Mouse (Mus musculus) liver, embryonic 12.5 days (tissue): ENCODE results near the gene Ppp2r1b. TPM values are rescaled to one million over a fixed set of nuclear protein-coding genes. Genes with fewer than 3 reads are reported as not detected.

Experiments
- ATAC-seq: fragments of 200-750 bp; cut with Nextera tagmentation; 2 replicates; pipeline ENCODE4 v1.8.0; 2017; ENCODE audit warnings: moderate number of reproducible peaks, mild to moderate bottlenecking, moderate library complexity
- H3K27ac ChIP-seq: fragments of 300-500 bp; sonication (generic); 2 replicates; pipeline ENCODE4 v1.5.1; 2016; ENCODE audit warnings: mild to moderate bottlenecking
- H3K27me3 ChIP-seq: fragments of 300-500 bp; sonication (generic); replicated peaks from 2 replicates; pipeline ENCODE4 v1.6.1; 2016; ENCODE audit warnings: mild to moderate bottlenecking, moderate library complexity
- H3K36me3 ChIP-seq: fragments of 300-500 bp; sonication (generic); 2 replicates; pipeline ENCODE4 v1.6.1; 2016; ENCODE audit warnings: mild to moderate bottlenecking, moderate library complexity
- H3K4me1 ChIP-seq: fragments of 300-500 bp; sonication (generic); 2 replicates; pipeline ENCODE4 v1.6.1; 2016
- H3K4me2 ChIP-seq: fragments of 300-500 bp; sonication (generic); 2 replicates; pipeline ENCODE4 v1.6.1; 2016; ENCODE audit warnings: mild to moderate bottlenecking, moderate library complexity
- H3K4me3 ChIP-seq: fragments of 300-500 bp; sonication (generic); 2 replicates; pipeline ENCODE4 v1.5.1; 2016; ENCODE audit warnings: mild to moderate bottlenecking, moderate library complexity
- H3K9ac ChIP-seq: fragments of 300-500 bp; sonication (generic); 2 replicates; pipeline ENCODE4 v1.6.1; 2016; ENCODE audit warnings: mild to moderate bottlenecking, moderate library complexity
- H3K9me3 ChIP-seq: fragments of 300-500 bp; sonication (generic); replicated peaks from 2 replicates; pipeline ENCODE4 v1.6.1; 2016; ENCODE audit warnings: mild to moderate bottlenecking, moderate library complexity
- WGBS: fragments of 180-500 bp; shearing (Covaris S2); methylation state at CpG from one replicate; pipeline ENCODE4 v1.1.7; 2016; ENCODE audit not compliant: insufficient replicate concordance; 5-methylcytosine and 5-hydroxymethylcytosine counted together
- polyA plus RNA-seq: library from polyadenylated mRNA; unstranded; fragments of >200 nt; fragmentation: Nextera tagmentation; extraction: Ambion mirVana; gene quantifications from 2 replicates; pipeline ENCODE4 v1.2.1, GENCODE M21; 2016

The Ppp2r1b gene
- polyA plus RNA-seq, 1 experiment from 2014 or later = 137 TPM

GRCm38 (mm10) chr9:50874031-50874430 lies 28.9 kb downstream of the Ppp2r1b start:
- peak; percentile 32; the same call in 1 of the 2 replicates for ATAC-seq
- WGBS = 89% methylated on average over 6 of the region's 6 CpGs
- peaks cover 94% of the 10 kb centered on the region for H3K36me3 ChIP-seq

DNA sequence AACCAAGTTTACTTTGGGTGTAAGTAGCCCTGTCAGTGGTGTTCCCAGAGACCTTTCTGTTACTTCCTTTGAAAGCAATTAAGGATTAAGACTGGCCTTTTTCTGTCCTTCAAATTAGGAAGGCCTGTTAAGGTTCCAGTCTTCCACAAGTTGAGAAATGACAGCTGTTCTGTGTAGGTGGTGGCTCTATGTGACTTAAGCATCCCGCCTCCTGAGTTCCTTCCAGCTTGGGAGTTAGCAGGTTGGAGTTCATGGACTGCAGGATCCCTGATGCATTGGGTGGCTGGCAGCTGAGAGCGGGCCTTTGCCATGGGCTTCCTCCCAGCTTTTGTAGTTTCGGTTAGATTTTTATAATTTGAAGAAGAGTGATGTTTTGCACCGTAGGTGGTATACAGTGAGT lies 30.4 kb downstream of the Ppp2r1b start:
- no peaks in the 10 kb centered on the region for H3K27me3 ChIP-seq
- no peaks in the 10 kb centered on the region for H3K9me3 ChIP-seq
- no peak overlapping the region for H3K9ac ChIP-seq
- no peak overlapping the region for H3K27ac ChIP-seq
- no peak for ATAC-seq
- no peak overlapping the region for H3K4me2 ChIP-seq
- H3K36me3 ChIP-seq = peaks cover 94% of the 10 kb centered on the region
- WGBS = 92% methylated on average over 4 of the region's 4 CpGs
- H3K4me3 ChIP-seq = no peak overlapping the region
- H3K4me1 ChIP-seq = no peaks in the 10 kb centered on the region

More at GRCm38 (mm10) chr9:50874031-50874430, 28.9 kb downstream of the Ppp2r1b start:
- Histone ChIP-seq H3K9ac (no peak overlapping the region), H3K27me3 (no peaks in the 10 kb centered on the region), H3K4me2 (no peak overlapping the region), H3K4me3 (no peak overlapping the region), H3K27ac (no peak overlapping the region), H3K4me1 (no peaks in the 10 kb centered on the region), H3K9me3 (no peaks in the 10 kb centered on the region)

DNA sequence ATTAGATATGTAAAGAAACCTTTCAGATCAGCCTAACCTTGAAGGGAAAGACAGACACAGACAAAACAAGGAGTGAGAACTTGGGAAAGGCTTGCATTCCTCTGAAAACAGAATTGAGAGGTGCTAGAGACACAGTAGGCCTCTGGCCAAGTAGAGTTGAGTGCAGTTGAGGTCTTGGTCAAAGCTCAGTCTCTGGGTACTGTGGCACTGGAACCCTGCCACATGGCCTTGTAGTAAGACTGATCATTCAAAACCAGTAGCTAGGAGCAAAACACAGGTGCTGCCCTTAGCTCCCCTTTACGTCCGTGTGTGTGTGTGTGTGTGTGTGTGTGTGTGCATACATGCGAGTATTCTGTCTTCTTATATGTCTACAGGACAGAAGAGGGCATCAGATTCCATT lies 31.2 kb downstream of the Ppp2r1b start:
- ATAC-seq = no peak
- no peaks in the 10 kb centered on the region for H3K27me3 ChIP-seq
- WGBS = 95% methylated on average over 3 of the region's 3 CpGs
- H3K9me3 ChIP-seq = no peaks in the 10 kb centered on the region
- no peaks in the 10 kb centered on the region for H3K4me1 ChIP-seq
- no peak overlapping the region for H3K4me3 ChIP-seq
- no peak overlapping the region for H3K27ac ChIP-seq
- no peak overlapping the region for H3K4me2 ChIP-seq
- H3K36me3 ChIP-seq = peaks cover 94% of the 10 kb centered on the region
- H3K9ac ChIP-seq = no peak overlapping the region

GRCm38 (mm10) chr9:50877431-50877830 lies 32.3 kb downstream of the Ppp2r1b start:
- Histone ChIP-seq H3K9ac (no peak overlapping the region), H3K27ac (no peak overlapping the region), H3K27me3 (no peaks in the 10 kb centered on the region), H3K36me3 (peaks cover 100% of the 10 kb centered on the region), H3K4me3 (no peak overlapping the region), H3K4me2 (no peak overlapping the region), H3K9me3 (no peaks in the 10 kb centered on the region), H3K4me1 (no peaks in the 10 kb centered on the region)
- 78% methylated on average over 3 of the region's 3 CpGs for WGBS
- ATAC-seq = no peak

GRCm38 (mm10) chr9:50882183-50882582 lies 37.1 kb downstream of the Ppp2r1b start:
- 90% methylated on average over 2 of the region's 2 CpGs for WGBS
- Histone ChIP-seq H3K4me1 (no peaks in the 10 kb centered on the region; the same call in 1 of the 2 replicates), H3K27ac (no peak overlapping the region), H3K27me3 (no peaks in the 10 kb centered on the region), H3K4me2 (no peak overlapping the region), H3K9me3 (no peaks in the 10 kb centered on the region), H3K9ac (no peak overlapping the region), H3K36me3 (peaks cover 99% of the 10 kb centered on the region), H3K4me3 (no peak overlapping the region)
- no peak for ATAC-seq

GRCm38 (mm10) chr9:50884093-50884492 lies 39.0 kb downstream of the Ppp2r1b start:
- 86% methylated on average over 8 of the region's 8 CpGs for WGBS
- H3K27ac ChIP-seq = no peak overlapping the region
- H3K4me1 ChIP-seq = no peaks in the 10 kb centered on the region; the same call in 1 of the 2 replicates

DNA sequence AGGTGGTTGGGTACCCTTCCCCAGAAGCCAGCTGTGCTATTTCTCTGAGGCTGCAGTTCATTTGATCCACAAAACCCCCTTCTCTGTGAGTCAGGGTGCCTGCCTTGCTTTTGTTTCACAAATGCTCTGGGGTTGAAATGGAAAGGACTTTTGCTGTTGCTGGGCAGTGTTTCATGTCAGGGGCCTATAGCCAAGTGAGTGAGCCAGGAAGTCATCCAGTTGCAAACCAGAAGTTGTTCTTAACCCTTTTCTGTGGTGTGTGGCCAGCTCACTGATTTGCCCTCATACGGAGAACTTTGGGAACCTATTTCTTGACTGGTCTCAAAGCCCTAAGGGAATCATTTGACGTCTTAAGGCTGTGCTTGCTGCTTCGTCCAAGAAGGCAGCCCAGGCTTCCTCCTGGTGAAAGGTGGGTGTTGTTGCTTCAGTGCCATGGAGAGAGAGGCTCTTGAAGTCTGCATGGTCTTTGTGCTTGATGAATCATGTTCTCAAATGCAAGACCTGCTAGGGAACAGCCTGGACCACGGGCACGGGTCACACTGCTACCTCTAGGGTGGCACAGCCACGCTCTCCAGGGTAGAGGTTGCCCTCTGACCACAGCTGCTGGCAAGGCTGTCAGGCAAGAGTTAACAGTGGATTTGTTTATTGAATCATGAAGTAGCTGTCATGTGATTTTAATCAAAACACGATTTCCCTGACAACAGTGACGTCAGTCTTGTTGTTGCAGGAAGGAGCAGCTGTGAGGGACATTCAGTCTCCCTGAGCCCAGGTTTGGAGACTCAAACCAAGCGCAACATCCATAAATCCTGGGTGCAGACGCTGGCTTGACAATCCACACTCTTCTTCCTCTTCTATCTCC lies 39.9 kb downstream of the Ppp2r1b start:
- H3K27me3 ChIP-seq = no peaks in the 10 kb centered on the region
- H3K9ac ChIP-seq = no peak overlapping the region
- WGBS = 79% methylated on average over 10 of the region's 10 CpGs
- no peak overlapping the region for H3K4me2 ChIP-seq
- no peaks in the 10 kb centered on the region for H3K9me3 ChIP-seq
- no peaks in the 10 kb centered on the region; the same call in 1 of the 2 replicates for H3K4me1 ChIP-seq
- no peak for ATAC-seq
- peaks cover 96% of the 10 kb centered on the region for H3K36me3 ChIP-seq
- H3K27ac ChIP-seq = no peak overlapping the region
- H3K4me3 ChIP-seq = no peak overlapping the region

More at GRCm38 (mm10) chr9:50884093-50884492, 39.0 kb downstream of the Ppp2r1b start:
- Histone ChIP-seq H3K4me2 (no peak overlapping the region), H3K4me3 (no peak overlapping the region), H3K9me3 (no peaks in the 10 kb centered on the region), H3K27me3 (no peaks in the 10 kb centered on the region), H3K9ac (no peak overlapping the region), H3K36me3 (peaks cover 98% of the 10 kb centered on the region)
- no peak for ATAC-seq

DNA sequence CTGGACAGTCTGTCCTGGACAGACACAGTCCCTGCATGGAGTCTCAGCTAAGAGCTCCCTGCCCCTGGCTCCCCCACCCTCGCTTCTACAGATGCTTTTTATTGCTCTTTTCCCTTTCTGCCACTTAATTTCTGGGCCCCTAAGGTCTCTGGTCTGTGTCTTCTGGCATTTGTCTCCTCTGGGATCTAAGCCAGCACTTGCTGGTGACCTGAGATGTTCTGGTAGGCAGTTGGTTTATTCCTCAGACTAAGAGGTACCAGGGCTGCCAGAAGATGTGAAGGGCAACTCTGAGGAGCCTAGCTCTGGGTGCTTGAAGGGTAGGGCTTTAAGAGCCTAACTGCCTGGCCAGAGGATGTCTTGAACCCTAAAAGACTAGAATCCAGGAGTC lies 40.5 kb downstream of the Ppp2r1b start:
- Histone ChIP-seq H3K9me3 (no peaks in the 10 kb centered on the region), H3K4me2 (no peak overlapping the region), H3K36me3 (peaks cover 91% of the 10 kb centered on the region), H3K4me1 (no peaks in the 10 kb centered on the region; the same call in 1 of the 2 replicates), H3K27ac (peak overlapping the region; percentile 10; the same call in 1 of the 2 replicates), H3K4me3 (no peak overlapping the region), H3K27me3 (no peaks in the 10 kb centered on the region), H3K9ac (no peak overlapping the region)
- no peak for ATAC-seq
- 71% methylated on average over 1 of the region's 1 CpGs for WGBS

GRCm38 (mm10) chr9:50886870-50887269 lies 41.8 kb downstream of the Ppp2r1b start:
- no peak overlapping the region for H3K9ac ChIP-seq
- no peak overlapping the region for H3K4me2 ChIP-seq
- no peaks in the 10 kb centered on the region for H3K27me3 ChIP-seq
- 88% methylated on average over 1 of the region's 1 CpGs for WGBS
- H3K36me3 ChIP-seq = peaks cover 91% of the 10 kb centered on the region
- ATAC-seq = no peak
- peaks cover 4% of the 10 kb centered on the region; the same call in 1 of the 2 replicates for H3K4me1 ChIP-seq
- no peaks in the 10 kb centered on the region for H3K9me3 ChIP-seq
- H3K4me3 ChIP-seq = no peak overlapping the region
- H3K27ac ChIP-seq = peak overlapping the region; percentile 11

- ATAC-seq = no peak
- H3K4me3 ChIP-seq = no peak overlapping the region
- H3K9me3 ChIP-seq = no peaks in the 10 kb centered on the region
- H3K4me2 ChIP-seq = no peak overlapping the region
- 66% methylated on average over 4 of the region's 4 CpGs for WGBS
- peaks cover 4% of the 10 kb centered on the region; the same call in 1 of the 2 replicates for H3K4me1 ChIP-seq
- H3K36me3 ChIP-seq = peaks cover 91% of the 10 kb centered on the region
- H3K27ac ChIP-seq = no peak overlapping the region
- no peak overlapping the region for H3K9ac ChIP-seq
- no peaks in the 10 kb centered on the region for H3K27me3 ChIP-seq
Observed at GRCm38 (mm10) chr9:50887351-50887750, 42.2 kb downstream of the Ppp2r1b start.

DNA sequence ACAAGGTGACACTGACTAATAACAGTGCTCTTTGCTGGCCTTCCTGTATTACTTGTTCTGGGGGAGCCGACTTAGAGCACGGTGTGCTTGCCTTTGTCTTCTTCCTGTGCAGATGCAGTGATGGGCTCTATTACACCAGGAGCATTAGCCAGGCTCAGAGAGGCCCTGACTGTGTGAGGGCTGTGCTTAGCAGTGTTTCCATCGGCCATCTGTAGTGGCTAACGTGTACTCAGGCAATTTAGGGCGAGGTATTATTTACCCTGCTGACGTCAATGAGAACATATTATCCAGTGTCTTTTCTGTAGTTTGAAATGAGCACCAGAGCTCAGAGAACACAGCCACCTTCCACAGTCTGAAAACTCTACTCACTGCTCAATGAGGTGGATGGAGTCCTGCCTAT lies 44.1 kb downstream of the Ppp2r1b start:
- no peak overlapping the region for H3K27ac ChIP-seq
- 81% methylated on average over 6 of the region's 6 CpGs for WGBS
- no peak for ATAC-seq

DNA sequence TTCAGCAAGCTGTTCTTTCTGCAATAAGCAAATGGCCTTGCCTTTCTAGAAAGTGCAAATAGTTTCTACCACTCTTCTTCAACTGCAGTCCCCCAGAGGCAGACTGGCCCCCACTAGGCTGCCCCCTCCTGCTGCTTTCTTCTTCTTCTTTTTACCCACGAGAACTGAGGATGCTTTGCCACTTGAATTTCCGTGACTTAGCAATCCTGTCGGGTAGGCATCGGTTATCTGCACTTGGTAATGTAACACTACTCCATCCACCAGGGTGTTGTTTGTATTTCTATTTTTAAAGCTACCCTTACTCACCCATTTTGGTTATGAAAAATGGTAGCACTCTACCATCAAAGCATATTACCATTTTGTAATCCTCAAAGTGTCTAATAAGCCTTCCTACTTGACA lies 44.9 kb downstream of the Ppp2r1b start:
- 82% methylated on average over 4 of the region's 4 CpGs for WGBS
- Histone ChIP-seq H3K4me1 (peaks cover 4% of the 10 kb centered on the region; the same call in 1 of the 2 replicates), H3K36me3 (peaks cover 87% of the 10 kb centered on the region), H3K4me2 (no peak overlapping the region), H3K9ac (no peak overlapping the region), H3K27ac (no peak overlapping the region), H3K27me3 (no peaks in the 10 kb centered on the region), H3K4me3 (no peak overlapping the region), H3K9me3 (no peaks in the 10 kb centered on the region)
- ATAC-seq = no peak

More for the DNA sequence above, 44.1 kb downstream of the Ppp2r1b start:
- H3K9me3 ChIP-seq = no peaks in the 10 kb centered on the region
- H3K27me3 ChIP-seq = no peaks in the 10 kb centered on the region
- no peak overlapping the region for H3K9ac ChIP-seq
- no peak overlapping the region for H3K4me2 ChIP-seq
- H3K4me3 ChIP-seq = no peak overlapping the region
- H3K36me3 ChIP-seq = peaks cover 87% of the 10 kb centered on the region
- H3K4me1 ChIP-seq = peaks cover 4% of the 10 kb centered on the region; the same call in 1 of the 2 replicates
